Mouse (Mus musculus) testis, adult 2 months (tissue): ENCODE data around the gene Ckap4. TPM values are rescaled to one million over a fixed set of nuclear protein-coding genes. Genes with fewer than 3 reads are reported as not detected.

Experiments
- H3K27ac ChIP-seq: fragments of 200-500 bp; 2 replicates; pipeline ENCODE4 v1.5.1; 2012; ENCODE audit warnings: low read depth, low read length; ENCODE audit not compliant: control insufficient read depth, insufficient read depth
- H3K27me3 ChIP-seq: fragments of 200-500 bp; 2 replicates; pipeline ENCODE4 v1.6.1; 2012; ENCODE audit warnings: mild to moderate bottlenecking, low read length, moderate library complexity; ENCODE audit not compliant: control insufficient read depth, insufficient read depth
- H3K36me3 ChIP-seq: fragments of 200-500 bp; 2 replicates; pipeline ENCODE4 v1.6.1; 2012; ENCODE audit warnings: mild to moderate bottlenecking, low read length; ENCODE audit not compliant: control insufficient read depth, insufficient read depth
- H3K4me1 ChIP-seq: fragments of 200-500 bp; 2 replicates; pipeline ENCODE4 v1.6.1; 2012; ENCODE audit warnings: low read length; ENCODE audit not compliant: control insufficient read depth, insufficient read depth
- H3K4me3 ChIP-seq: fragments of 200-500 bp; 2 replicates; pipeline ENCODE4 v1.5.1; 2012; ENCODE audit warnings: low read depth, mild to moderate bottlenecking, low read length, moderate library complexity, mixed read lengths; ENCODE audit not compliant: control insufficient read depth
- CTCF ChIP-seq: fragments of 200-500 bp; IDR thresholded peaks from 2 replicates; pipeline ENCODE4 v1.5.1; 2012; ENCODE audit warnings: low read depth, mild to moderate bottlenecking, inconsistent platforms, low read length, moderate library complexity; ENCODE audit not compliant: control insufficient read depth, insufficient read depth, insufficient replicate concordance
- POLR2A ChIP-seq: fragments of 200-500 bp; IDR thresholded peaks from 2 replicates; pipeline ENCODE4 v1.6.1; 2012; ENCODE audit warnings: low read depth, mild to moderate bottlenecking, inconsistent platforms, low read length, moderate library complexity; ENCODE audit not compliant: control insufficient read depth
- polyA plus RNA-seq: library from polyadenylated mRNA; depleted of rRNA; stranded (reverse); fragments of >200 nt; gene quantifications from 2 replicates; pipeline ENCODE4 v1.2.3, GENCODE M21; 2012

Gene Ckap4
- polyA plus RNA-seq, 1 experiment: 50.1 TPM

- H3K36me3 ChIP-seq: no peaks in the 10 kb centered on the region
- H3K27ac ChIP-seq: no peak overlapping the region
- H3K4me1 ChIP-seq: peaks cover 2% of the 10 kb centered on the region; the same call in 1 of the 2 replicates
- no peak for TF ChIP-seq POLR2A
- no peak for TF ChIP-seq CTCF
- H3K4me3 ChIP-seq: no peak overlapping the region
- no peaks in the 10 kb centered on the region for H3K27me3 ChIP-seq
Observed at GRCm38 (mm10) chr10:84544841-84545610, 11.2 kb upstream of the Ckap4 start.

- Histone ChIP-seq H3K4me3 (no peak overlapping the region), H3K27me3 (no peaks in the 10 kb centered on the region), H3K36me3 (no peaks in the 10 kb centered on the region), H3K27ac (no peak overlapping the region), H3K4me1 (no peaks in the 10 kb centered on the region)
- TF ChIP-seq CTCF: no peak
- TF ChIP-seq POLR2A: no peak
Observed at GRCm38 (mm10) chr10:84542802-84543658, 9.2 kb upstream of the Ckap4 start.

GRCm38 (mm10) chr10:84539651-84540050 is 5.8 kb upstream of the Ckap4 start:
- TF ChIP-seq CTCF: no peak
- TF ChIP-seq POLR2A: no peak
- Histone ChIP-seq H3K27ac (no peak overlapping the region), H3K36me3 (no peaks in the 10 kb centered on the region), H3K4me1 (no peaks in the 10 kb centered on the region; the same call in none of the 2 replicates), H3K4me3 (no peak overlapping the region), H3K27me3 (no peaks in the 10 kb centered on the region)

- Histone ChIP-seq H3K4me1 (peaks cover 15% of the 10 kb centered on the region), H3K27ac (no peak overlapping the region), H3K4me3 (no peak overlapping the region), H3K36me3 (peaks cover 1% of the 10 kb centered on the region; the same call in 1 of the 2 replicates), H3K27me3 (no peaks in the 10 kb centered on the region)
- no peak for TF ChIP-seq CTCF
- TF ChIP-seq POLR2A: no peak
Observed at GRCm38 (mm10) chr10:84535859-84536258, 2.0 kb upstream of the Ckap4 start.

GRCm38 (mm10) chr10:84535458-84535857 is 1.6 kb upstream of the Ckap4 start:
- no peak for TF ChIP-seq POLR2A
- no peak for TF ChIP-seq CTCF
- Histone ChIP-seq H3K27ac (no peak overlapping the region), H3K4me1 (peaks cover 15% of the 10 kb centered on the region), H3K27me3 (no peaks in the 10 kb centered on the region), H3K36me3 (peaks cover 1% of the 10 kb centered on the region; the same call in 1 of the 2 replicates), H3K4me3 (no peak overlapping the region)

GRCm38 (mm10) chr10:84532911-84533882 is 665 bp downstream of the Ckap4 start:
- Histone ChIP-seq H3K36me3 (peaks cover 1% of the 10 kb centered on the region; the same call in 1 of the 2 replicates), H3K27me3 (no peaks in the 10 kb centered on the region), H3K27ac (peak overlapping the region; percentile 57), H3K4me1 (peaks cover 15% of the 10 kb centered on the region), H3K4me3 (peak overlapping the region; percentile 97)
- TF ChIP-seq POLR2A (0 out of 2 replicates have a peak, but pooled peaks have one; percentile 10), CTCF (no peak)
